Mouse (Mus musculus) stomach, postnatal 0 days (tissue): ENCODE measurements at regions not wholly inside any gene's neighbourhood (a gene's known extent, or its start where the extent isn't known, plus 50 kb on each side); places are given as distances from the start of the nearest gene placed in this dataset.

Experiments
- CTCF ChIP-seq: IDR thresholded peaks from 2 replicates; pipeline ENCODE4 v1.5.1; 2016; ENCODE audit warnings: antibody characterized with exemption, low read depth, mild to moderate bottlenecking, moderate library complexity
- EP300 ChIP-seq: optimal IDR thresholded peaks from 2 replicates; pipeline ENCODE3; 2016; ENCODE audit warnings: antibody characterized with exemption

- TF ChIP-seq CTCF (no peak), EP300 (no peak)
These were observed 115.6 kb upstream of the Ccdc85a start for GRCm38 (mm10) chr11:28699766-28700165.
